ENCODE assay signal across 31 mouse cellular contexts in the genomic region with DNA sequence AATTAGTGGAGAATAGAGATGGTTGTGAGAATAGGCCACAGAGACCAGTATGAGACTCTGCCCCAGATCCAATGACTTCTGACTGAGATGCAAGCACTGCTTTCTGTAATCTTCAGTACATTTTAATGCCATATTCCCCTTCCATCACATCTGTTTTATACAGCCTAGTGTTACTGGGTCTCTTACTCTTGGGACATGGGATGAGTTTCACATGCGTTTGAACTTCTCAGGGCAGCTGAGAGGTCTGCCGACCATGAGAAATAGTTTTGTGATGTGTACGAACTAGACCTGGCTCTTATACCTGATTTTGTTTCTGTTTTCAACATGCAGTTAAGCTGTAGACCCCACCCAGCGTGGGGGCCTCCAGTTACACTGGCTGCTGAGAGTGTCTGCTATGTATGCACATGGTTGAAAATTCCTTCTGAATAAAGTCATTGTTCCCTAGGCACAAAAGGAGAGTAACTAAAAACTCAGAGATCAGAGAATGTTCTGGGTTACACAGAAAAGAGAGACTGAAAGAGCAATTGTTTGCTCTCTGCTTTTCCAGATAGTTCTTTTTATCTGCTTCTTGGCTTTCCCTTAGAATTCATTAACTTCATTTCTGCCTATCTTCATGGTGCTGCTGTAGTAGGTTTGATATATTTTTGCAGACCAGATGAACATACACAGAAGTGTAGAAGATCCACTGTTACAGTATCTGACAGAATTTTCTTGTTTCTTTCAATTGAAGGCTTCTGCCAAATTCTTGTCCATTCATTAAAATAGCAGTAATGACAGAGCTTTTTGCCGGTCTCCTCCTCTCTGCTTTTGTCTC.
DNase-seq lines count a peak whose midpoint lies in the region; ATAC-seq lines count a peak whose summit lies in the region.
"Had no signal": no experiment of that assay in that cellular context is flagged by ENCODE, and none has a peak within 500 bp of the region (broad histone marks: within the 10 kb centered on the region; RNA-seq: fewer than 3 reads in every experiment).

No protein-coding gene starts in this region.

- H3K4me3 ChIP-seq in embryonic facial prominence, embryonic 11.5 days (ENCODE audit: low read depth, low read length): no peak overlapping the region
- no peak overlapping the region for H3K4me3 ChIP-seq in embryonic facial prominence, embryonic 10.5 days
- H3K4me3 ChIP-seq in limb, embryonic 13.5 days: no peak overlapping the region
- H3K4me3 ChIP-seq: embryonic facial prominence, embryonic 15.5 days; heart, embryonic 10.5 days; hindbrain, embryonic 15.5 days; intestine, embryonic 15.5 days; liver, embryonic 13.5 days; midbrain, embryonic 15.5 days; neural tube, embryonic 15.5 days had no signal

- H3K4me2 ChIP-seq in embryonic facial prominence, embryonic 11.5 days (ENCODE audit: low read depth, low read length): no peak overlapping the region
- no peak overlapping the region for H3K4me2 ChIP-seq in limb, embryonic 13.5 days (replicated peaks)
- H3K4me2 ChIP-seq: embryonic facial prominence, embryonic 15.5 days; hindbrain, embryonic 15.5 days; intestine, embryonic 15.5 days; liver, embryonic 13.5 days; midbrain, embryonic 15.5 days; neural tube, embryonic 15.5 days had no signal

- H3K27ac ChIP-seq in embryonic facial prominence, embryonic 11.5 days (replicated peaks; ENCODE audit: low read depth, low read length): no peak overlapping the region
- H3K27ac ChIP-seq in embryonic facial prominence, embryonic 10.5 days (replicated peaks): no peak overlapping the region
- H3K27ac ChIP-seq in limb, embryonic 13.5 days: peak overlapping the region; percentile 4; the same call in 1 of the 2 replicates
- H3K27ac ChIP-seq: embryonic facial prominence, embryonic 15.5 days; heart, embryonic 10.5 days; hindbrain, embryonic 15.5 days; intestine, embryonic 15.5 days; liver, embryonic 13.5 days; macrophage; midbrain, embryonic 15.5 days; neural tube, embryonic 15.5 days; stomach, postnatal 0 days had no signal

- H3K36me3 ChIP-seq in embryonic facial prominence, embryonic 11.5 days (replicated peaks; ENCODE audit: control insufficient read depth, insufficient read depth, low read depth, low read length): no peaks in the 10 kb centered on the region
- no peaks in the 10 kb centered on the region for H3K36me3 ChIP-seq in embryonic facial prominence, embryonic 10.5 days (replicated peaks)
- no peaks in the 10 kb centered on the region for H3K36me3 ChIP-seq in limb, embryonic 13.5 days
- H3K36me3 ChIP-seq: embryonic facial prominence, embryonic 15.5 days; heart, embryonic 10.5 days; hindbrain, embryonic 15.5 days; intestine, embryonic 15.5 days; liver, embryonic 13.5 days; midbrain, embryonic 15.5 days; neural tube, embryonic 15.5 days had no signal

- no peaks in the 10 kb centered on the region for H3K9me3 ChIP-seq in embryonic facial prominence, embryonic 11.5 days (replicated peaks; ENCODE audit: control insufficient read depth, low read length)
- H3K9me3 ChIP-seq in embryonic facial prominence, embryonic 10.5 days: no peaks in the 10 kb centered on the region
- H3K9me3 ChIP-seq in limb, embryonic 13.5 days: no peaks in the 10 kb centered on the region
- H3K9me3 ChIP-seq: embryonic facial prominence, embryonic 15.5 days; heart, embryonic 10.5 days; hindbrain, embryonic 15.5 days; intestine, embryonic 15.5 days; liver, embryonic 13.5 days; midbrain, embryonic 15.5 days; neural tube, embryonic 15.5 days had no signal

- DNase-seq in embryonic facial prominence, embryonic 11.5 days (ENCODE audit: low spot score): peak; percentile 13
- DNase-seq in embryonic facial prominence, embryonic 10.5 days (ENCODE audit: low spot score): no peak
- DNase-seq in retina, embryonic 14.5 days (ENCODE audit: low spot score): peak; percentile 12
- no peak for DNase-seq in retina, postnatal 1 day
- no peak for DNase-seq in frontal cortex, postnatal 25 days (ENCODE audit: low spot score in 2 of 2)
- no peak for DNase-seq in lung, adult 18-20 months
- DNase-seq: adrenal gland, postnatal 25 days; cerebellum, adult 2 months; cerebellum, postnatal 14 days; gastrocnemius, postnatal 25 days; heart, adult 11 months; kidney, adult 8-10 months; kidney, postnatal 10 days; layer of hippocampus, postnatal 36 days; left cerebral cortex, postnatal 4 days; liver, embryonic 13.5 days; lung, adult 2 months; lung, postnatal 10 days; right cerebral cortex, postnatal 4 days; thymus, adult 18-20 months; thymus, postnatal 25 days had no signal

- H3K4me1 ChIP-seq in embryonic facial prominence, embryonic 11.5 days (ENCODE audit: control insufficient read depth, insufficient read depth, low read length): no peaks in the 10 kb centered on the region
- peaks cover 9% of the 10 kb centered on the region for H3K4me1 ChIP-seq in embryonic facial prominence, embryonic 10.5 days
- H3K4me1 ChIP-seq in limb, embryonic 13.5 days: peaks cover 7% of the 10 kb centered on the region; the same call in 1 of the 2 replicates
- H3K4me1 ChIP-seq: embryonic facial prominence, embryonic 15.5 days; heart, embryonic 10.5 days; hindbrain, embryonic 15.5 days; intestine, embryonic 15.5 days; liver, embryonic 13.5 days; midbrain, embryonic 15.5 days; neural tube, embryonic 15.5 days had no signal

- no peak overlapping the region for H3K9ac ChIP-seq in embryonic facial prominence, embryonic 11.5 days (replicated peaks; ENCODE audit: low read length)
- H3K9ac ChIP-seq in limb, embryonic 13.5 days: no peak overlapping the region
- H3K9ac ChIP-seq: embryonic facial prominence, embryonic 15.5 days; hindbrain, embryonic 15.5 days; intestine, embryonic 15.5 days; liver, embryonic 13.5 days; midbrain, embryonic 15.5 days; neural tube, embryonic 15.5 days had no signal

- no peak for ATAC-seq in embryonic facial prominence, embryonic 11.5 days (replicated peaks; ENCODE audit: insufficient number of reproducible peaks, low FRiP score, low TSS enrichment, low read depth)
- ATAC-seq in limb, embryonic 13.5 days (ENCODE audit: low FRiP score, low read depth): peak; percentile 76
- ATAC-seq: forebrain, embryonic 14.5 days; intestine, embryonic 15.5 days; midbrain, embryonic 15.5 days had no signal

- 51% methylated on average over 5 of the region's 5 CpGs for WGBS in embryonic facial prominence, embryonic 11.5 days
- 61% methylated on average over 5 of the region's 5 CpGs for WGBS in embryonic facial prominence, embryonic 10.5 days
- WGBS in limb, embryonic 13.5 days: 43% methylated on average over 5 of the region's 5 CpGs

- H3K27me3 ChIP-seq in embryonic facial prominence, embryonic 11.5 days (ENCODE audit: control insufficient read depth, insufficient read depth, low read length): no peaks in the 10 kb centered on the region
- no peaks in the 10 kb centered on the region for H3K27me3 ChIP-seq in embryonic facial prominence, embryonic 10.5 days (replicated peaks; ENCODE audit: low read depth, poor library complexity, severe bottlenecking)
- H3K27me3 ChIP-seq in limb, embryonic 13.5 days: no peaks in the 10 kb centered on the region
- H3K27me3 ChIP-seq: embryonic facial prominence, embryonic 15.5 days; hindbrain, embryonic 15.5 days; intestine, embryonic 15.5 days; liver, embryonic 13.5 days; midbrain, embryonic 15.5 days; neural tube, embryonic 15.5 days had no signal

Comparison
In these comparisons a context has a peak if more than half of its experiments do, and no peak if none do; other contexts are left out.
1. DNase-seq: peak in embryonic facial prominence, embryonic 11.5 days (single experiment) and retina, embryonic 14.5 days (single experiment); none in embryonic facial prominence, embryonic 10.5 days (single experiment), retina, postnatal 1 day (single experiment), frontal cortex, postnatal 25 days (0 of 2) and lung, adult 18-20 months (0 of 2).